8 mouse cellular contexts compared by ENCODE assay signal in the genomic region with DNA sequence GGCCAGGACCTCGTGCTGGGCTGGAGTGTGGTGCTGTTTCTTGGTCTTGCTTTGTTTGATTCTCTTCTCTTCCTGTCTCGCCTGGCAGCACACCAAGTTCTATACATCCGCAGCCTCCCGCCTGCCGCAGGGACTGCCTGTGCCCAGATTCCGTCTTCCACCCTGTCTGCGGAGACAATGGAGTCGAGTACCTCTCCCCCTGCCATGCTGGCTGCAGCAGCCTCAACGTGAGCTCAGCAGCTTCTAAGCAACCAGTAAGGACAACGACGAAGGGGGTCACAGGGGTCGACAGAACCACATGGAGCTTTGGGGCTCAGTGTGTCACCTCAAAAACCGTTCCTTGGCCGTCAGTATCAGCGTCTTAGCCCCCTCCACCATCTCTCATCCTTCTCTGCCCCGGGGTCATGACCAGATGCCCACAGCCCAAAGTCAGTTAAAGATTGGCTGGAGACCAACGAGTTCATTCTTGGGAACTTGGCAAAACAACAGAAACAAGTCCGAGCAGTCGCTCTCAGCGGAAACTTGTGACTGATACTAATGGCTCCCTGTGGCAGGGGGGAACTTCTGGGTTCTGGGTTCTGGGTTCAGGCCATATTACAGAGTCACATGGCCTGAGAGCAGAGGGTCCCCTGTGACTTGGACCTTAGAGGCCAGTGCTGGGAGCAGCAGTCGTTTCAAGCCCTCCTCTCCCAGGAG. TPM values are rescaled to one million over a fixed set of nuclear protein-coding genes. Genes with fewer than 3 reads are reported as not detected.
DNase-seq lines count a peak whose midpoint lies in the region.

No protein-coding gene starts in this region.

- peak; percentile 65 for DNase-seq in adrenal gland, postnatal 14 days
- DNase-seq in adrenal gland, adult 8-10 months: no peak
- peak; percentile 50 to 59 for DNase-seq in right cerebral cortex, postnatal 10 days (ENCODE audit: low spot score in 2 of 2)
- DNase-seq in right cerebral cortex, adult 2 months (ENCODE audit: low spot score in 2 of 2): no peak
- peak; percentile 76 for DNase-seq in kidney, postnatal 14 days
- no peak for DNase-seq in frontal cortex, adult 2 months (ENCODE audit: extremely low spot score in 1 of 2, low spot score in 1 of 2)
- DNase-seq in right cerebral cortex, adult 18-20 months: no peak
- DNase-seq in c-Kit-positive CD71-positive TER-119-positive erythroid progenitor cells, embryonic 14.5 days (ENCODE audit: low spot score): no peak

RNA-seq across cellular contexts. Expression of a gene that starts 34.6 kb away (rescaled TPM):
- total RNA-seq in adrenal gland, postnatal 14 days (2021): 3.1 and 9.2 TPM in 2 replicates
- total RNA-seq in adrenal gland, adult 8-10 months (2022): 1 to 10 TPM; 1.9 to 5.2 (median 3.2) TPM
- polyA plus RNA-seq in frontal cortex, adult 2 months (2012; rRNA removed): 269 and 289 TPM in 2 replicates

Comparison
In these comparisons a context has a peak if more than half of its experiments do, and no peak if none do; other contexts are left out.
1. DNase-seq: peak in adrenal gland, postnatal 14 days (single experiment), right cerebral cortex, postnatal 10 days (2 of 2) and kidney, postnatal 14 days (single experiment); none in adrenal gland, adult 8-10 months (single experiment), right cerebral cortex, adult 2 months (0 of 2), frontal cortex, adult 2 months (0 of 2), right cerebral cortex, adult 18-20 months (single experiment) and c-Kit-positive CD71-positive TER-119-positive erythroid progenitor cells, embryonic 14.5 days (single experiment).